Mouse (Mus musculus): Measurements from ENCODE around the gene Nfe2l3.

DNA sequence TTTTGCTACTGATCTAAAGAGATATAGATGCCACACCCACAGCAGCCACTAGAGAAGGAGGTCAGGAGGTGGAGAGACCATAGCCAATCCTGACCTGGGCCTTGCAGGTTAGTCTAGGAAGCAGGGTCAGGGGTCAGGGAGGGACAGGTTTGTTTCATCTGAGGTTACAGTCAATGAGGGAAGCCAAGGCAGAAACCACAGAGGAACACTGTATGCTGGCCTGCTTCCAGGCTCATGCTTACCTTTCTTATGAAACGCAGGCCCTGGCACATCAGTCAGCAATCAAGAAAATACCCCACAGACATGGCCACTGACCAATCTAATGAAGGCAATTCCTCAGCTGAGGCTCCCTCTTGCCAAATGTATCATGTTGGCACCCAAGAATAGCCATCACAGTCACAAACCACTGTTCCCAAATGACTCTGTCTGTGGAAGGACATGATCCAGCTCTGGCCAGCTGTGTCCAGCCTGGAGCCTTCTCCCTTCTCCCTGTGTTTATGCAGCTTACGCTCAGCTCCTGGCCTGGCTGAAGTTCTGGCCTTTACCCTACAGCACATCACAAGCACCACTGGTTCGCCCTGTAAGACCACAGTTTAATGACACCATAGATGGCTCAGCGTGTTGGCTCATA, 15.0 kb upstream of the Nfe2l3 start:
- TF ChIP-seq CTCF (conservative IDR thresholded peaks at IDR 0.05; ENCODE audit: low read length) (no peak), POU5F1 (IDR thresholded peaks at IDR 0.05; ENCODE audit: borderline replicate concordance, low read length) (no peak), NANOG (IDR thresholded peaks at IDR 0.05; ENCODE audit: borderline replicate concordance, low read length) (no peak)

Measured in E14TG2a.4 (cell line).